Mouse (Mus musculus): ENCODE results near the gene Pik3r1.

DNA sequence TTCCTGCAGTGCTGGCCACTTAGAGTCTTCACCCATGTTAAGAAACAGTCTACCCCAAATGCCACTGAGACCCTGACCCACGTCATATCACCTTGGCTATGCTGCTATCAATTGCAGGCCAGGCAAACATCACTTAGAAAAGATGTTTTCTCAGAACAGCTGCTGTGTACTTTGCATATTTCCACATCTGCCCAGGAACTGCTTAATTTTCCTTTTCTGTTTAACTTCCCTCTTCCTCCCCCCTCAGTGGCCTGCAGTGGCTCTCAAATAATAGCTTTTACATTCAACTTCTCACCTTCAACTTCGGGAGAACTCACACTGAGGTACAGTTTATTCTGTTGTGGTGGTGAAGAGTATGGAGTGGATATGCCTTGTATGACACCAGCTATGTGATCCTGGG lies 126.4 kb downstream of the Pik3r1 start:
- TF ChIP-seq CTCF (IDR thresholded peaks at IDR 0.05; ENCODE audit: extremely low read depth, insufficient read length, insufficient replicate concordance, low read depth, low read length) (no peak), POLR2A (IDR thresholded peaks at IDR 0.05; ENCODE audit: low read depth, low read length) (no peak)

Measured in small intestine, adult 2 months (tissue).